Mouse (Mus musculus): ENCODE results near the gene Ccnb1. TPM values are rescaled to one million over a fixed set of nuclear protein-coding genes. Genes with fewer than 3 reads are reported as not detected.

Gene Ccnb1
- polyA plus RNA-seq, 1 experiment: 1.1 TPM

DNA sequence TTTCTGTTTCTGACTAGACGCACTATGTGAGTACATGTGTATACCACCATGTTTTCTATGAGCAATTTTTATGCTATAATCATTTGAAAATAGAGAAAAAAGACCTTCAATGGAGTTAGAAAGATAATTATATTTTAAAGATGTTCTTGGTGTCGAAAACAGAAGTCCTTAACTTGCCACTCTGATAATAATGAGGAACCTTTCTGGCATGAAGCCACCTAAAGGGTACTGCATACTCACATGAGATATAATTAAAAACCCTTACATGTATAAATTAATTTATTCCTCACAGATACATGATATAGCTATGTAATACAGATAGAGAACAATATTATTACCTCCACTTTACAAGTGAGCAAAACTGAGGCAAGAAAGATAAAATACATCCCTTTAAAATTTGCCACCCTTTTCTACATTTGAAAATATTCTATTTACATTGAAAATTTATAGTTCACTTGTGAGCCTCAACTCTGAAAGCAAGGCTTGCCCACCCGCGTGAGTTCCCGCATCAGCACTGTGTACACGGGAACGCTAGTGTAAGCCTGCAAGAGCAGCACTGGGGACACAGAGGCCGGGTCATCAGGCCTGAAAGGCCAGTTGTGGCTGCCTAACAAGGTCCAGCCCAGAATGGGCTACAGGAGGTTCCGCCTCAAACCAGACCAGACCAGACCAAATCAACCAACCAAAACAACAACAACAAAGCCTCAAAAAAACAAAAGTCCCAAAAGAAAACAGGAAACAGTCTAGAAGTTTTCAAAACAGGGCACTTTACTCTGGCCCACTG is 39.4 kb upstream of the Ccnb1 start:
- H3K27ac ChIP-seq (ENCODE audit: insufficient read depth, low read depth, low read length): peak overlapping the region; percentile 88
- no peaks in the 10 kb centered on the region for H3K27me3 ChIP-seq (replicated peaks; ENCODE audit: control insufficient read depth, insufficient read depth, low read length)
- TF ChIP-seq CTCF (conservative IDR thresholded peaks at IDR 0.05; ENCODE audit: insufficient read depth, insufficient read length, low read depth, low read length) (no peak), POLR2A (IDR thresholded peaks at IDR 0.05; ENCODE audit: low read depth, low read length) (no peak)
- 60% methylated on average over 9 of the region's 9 CpGs for WGBS
- DNase-seq: peak; percentile 69
- H3K36me3 ChIP-seq (ENCODE audit: control insufficient read depth, insufficient read depth, low read length): peaks cover 4% of the 10 kb centered on the region
- H3K4me1 ChIP-seq (ENCODE audit: control insufficient read depth, insufficient read depth, low read length): peaks cover 11% of the 10 kb centered on the region; the same call in 1 of the 2 replicates
- no peak overlapping the region for H3K4me3 ChIP-seq (ENCODE audit: insufficient read depth, low read depth, low read length)

DNA sequence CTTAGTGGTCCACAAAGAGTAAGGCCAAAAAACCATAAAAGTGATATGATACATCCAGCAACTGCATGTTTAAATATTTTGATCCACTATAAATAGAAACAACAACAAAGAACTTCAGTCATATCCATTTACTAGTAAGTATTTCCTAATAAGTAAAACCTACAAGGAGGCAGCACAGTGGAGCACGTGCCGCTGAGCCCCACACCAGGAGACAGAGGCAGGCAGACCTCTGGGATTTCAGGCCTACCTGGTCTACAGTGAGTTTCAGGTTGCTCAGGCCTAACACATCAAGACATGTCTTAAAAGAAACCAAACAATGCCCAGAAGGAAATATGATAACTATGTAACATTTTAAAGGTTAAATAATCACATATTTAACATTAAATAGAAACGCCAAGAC is 38.5 kb upstream of the Ccnb1 start:
- TF ChIP-seq CTCF (conservative IDR thresholded peaks at IDR 0.05; ENCODE audit: insufficient read depth, insufficient read length, low read depth, low read length) (no peak), POLR2A (IDR thresholded peaks at IDR 0.05; ENCODE audit: low read depth, low read length) (no peak)
- no peaks in the 10 kb centered on the region for H3K27me3 ChIP-seq (replicated peaks; ENCODE audit: control insufficient read depth, insufficient read depth, low read length)
- no peak overlapping the region for H3K4me3 ChIP-seq (ENCODE audit: insufficient read depth, low read depth, low read length)
- H3K36me3 ChIP-seq (ENCODE audit: control insufficient read depth, insufficient read depth, low read length): peaks cover 4% of the 10 kb centered on the region
- DNase-seq: no peak
- no peak overlapping the region for H3K27ac ChIP-seq (ENCODE audit: insufficient read depth, low read depth, low read length)
- 90% methylated on average over 3 of the region's 3 CpGs for WGBS
- H3K4me1 ChIP-seq (ENCODE audit: control insufficient read depth, insufficient read depth, low read length): peaks cover 11% of the 10 kb centered on the region; the same call in 1 of the 2 replicates

DNA sequence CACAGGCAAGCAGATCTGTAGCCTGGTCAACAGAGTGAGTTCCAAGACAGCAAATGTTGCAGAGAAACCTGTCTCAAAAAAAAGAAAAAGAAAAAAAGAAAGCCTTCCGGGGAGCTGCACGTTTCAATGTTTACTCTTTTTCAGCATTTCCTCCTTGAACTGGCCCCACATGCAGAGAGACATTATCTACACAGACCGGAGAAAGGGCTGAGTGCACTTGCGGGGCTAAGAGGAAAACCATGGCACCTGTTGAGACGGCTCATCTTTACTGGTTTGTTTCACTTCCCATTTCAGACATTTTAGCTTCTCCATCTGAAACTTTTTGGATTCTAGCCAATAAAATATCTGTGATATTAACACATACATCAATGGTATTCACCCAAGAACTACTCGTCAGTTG is 37.9 kb upstream of the Ccnb1 start:
- Histone ChIP-seq H3K4me3 (ENCODE audit: insufficient read depth, low read depth, low read length) (no peak overlapping the region), H3K4me1 (ENCODE audit: control insufficient read depth, insufficient read depth, low read length) (peaks cover 9% of the 10 kb centered on the region; the same call in 1 of the 2 replicates), H3K27me3 (replicated peaks; ENCODE audit: control insufficient read depth, insufficient read depth, low read length) (no peaks in the 10 kb centered on the region), H3K27ac (ENCODE audit: insufficient read depth, low read depth, low read length) (no peak overlapping the region), H3K36me3 (ENCODE audit: control insufficient read depth, insufficient read depth, low read length) (peaks cover 4% of the 10 kb centered on the region)
- no peak for DNase-seq
- TF ChIP-seq CTCF (conservative IDR thresholded peaks at IDR 0.05; ENCODE audit: insufficient read depth, insufficient read length, low read depth, low read length): no peak
- no peak for TF ChIP-seq POLR2A (IDR thresholded peaks at IDR 0.05; ENCODE audit: low read depth, low read length)
- 77% methylated on average over 6 of the region's 6 CpGs for WGBS

DNA sequence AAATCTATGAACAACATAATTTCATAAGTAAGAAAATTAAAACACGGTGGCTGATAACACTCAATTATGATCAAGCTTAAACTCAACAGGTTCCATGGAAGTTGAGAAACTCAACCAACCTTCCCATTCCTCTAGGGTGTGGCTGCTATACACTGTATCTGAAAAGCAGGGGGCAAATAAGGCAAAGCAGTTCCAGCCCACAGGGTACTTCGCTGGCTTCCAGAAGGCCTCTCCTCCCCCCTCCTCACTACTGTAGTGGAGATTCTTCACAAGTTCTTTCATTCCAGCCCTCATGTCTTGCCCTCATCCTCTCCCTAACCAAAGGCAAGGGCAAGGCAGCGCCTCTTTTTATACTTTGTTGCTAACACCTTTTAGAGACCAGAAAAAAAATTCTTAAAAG is 37.5 kb upstream of the Ccnb1 start:
- Histone ChIP-seq H3K27me3 (replicated peaks; ENCODE audit: control insufficient read depth, insufficient read depth, low read length) (no peaks in the 10 kb centered on the region), H3K4me3 (ENCODE audit: insufficient read depth, low read depth, low read length) (no peak overlapping the region), H3K36me3 (ENCODE audit: control insufficient read depth, insufficient read depth, low read length) (peaks cover 4% of the 10 kb centered on the region), H3K27ac (ENCODE audit: insufficient read depth, low read depth, low read length) (no peak overlapping the region), H3K4me1 (ENCODE audit: control insufficient read depth, insufficient read depth, low read length) (peaks cover 9% of the 10 kb centered on the region; the same call in 1 of the 2 replicates)
- no peak for DNase-seq
- no peak for TF ChIP-seq POLR2A (IDR thresholded peaks at IDR 0.05; ENCODE audit: low read depth, low read length)
- TF ChIP-seq CTCF (conservative IDR thresholded peaks at IDR 0.05; ENCODE audit: insufficient read depth, insufficient read length, low read depth, low read length): no peak
- WGBS: 93% methylated on average over 3 of the region's 3 CpGs

DNA sequence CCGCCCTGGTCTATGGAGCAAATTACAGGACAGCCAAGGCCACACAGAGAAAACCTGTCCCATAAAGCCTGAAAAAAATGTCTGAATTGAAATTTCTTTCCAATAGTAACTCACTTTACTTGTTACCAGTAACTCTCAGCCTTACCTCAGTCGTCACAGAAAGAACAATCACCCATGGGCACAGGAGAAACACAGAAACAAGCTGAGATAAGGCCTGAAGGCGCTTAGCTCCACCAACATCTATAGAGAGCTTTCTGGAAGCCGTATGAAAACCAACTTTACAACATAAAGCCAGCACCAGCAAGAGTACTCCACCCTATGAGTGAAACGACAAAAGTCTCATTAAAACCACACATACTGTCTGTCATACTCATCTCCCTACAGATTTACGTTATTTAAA is 28.1 kb upstream of the Ccnb1 start:
- DNase-seq: no peak
- TF ChIP-seq CTCF (conservative IDR thresholded peaks at IDR 0.05; ENCODE audit: insufficient read depth, insufficient read length, low read depth, low read length) (no peak), POLR2A (IDR thresholded peaks at IDR 0.05; ENCODE audit: low read depth, low read length) (no peak)
- H3K27ac ChIP-seq (ENCODE audit: insufficient read depth, low read depth, low read length): no peak overlapping the region
- H3K4me3 ChIP-seq (ENCODE audit: insufficient read depth, low read depth, low read length): no peak overlapping the region
- WGBS: 88% methylated on average over 6 of the region's 6 CpGs
- no peaks in the 10 kb centered on the region for H3K4me1 ChIP-seq (ENCODE audit: control insufficient read depth, insufficient read depth, low read length)
- no peaks in the 10 kb centered on the region for H3K27me3 ChIP-seq (replicated peaks; ENCODE audit: control insufficient read depth, insufficient read depth, low read length)
- peaks cover 9% of the 10 kb centered on the region for H3K36me3 ChIP-seq (ENCODE audit: control insufficient read depth, insufficient read depth, low read length)

DNA sequence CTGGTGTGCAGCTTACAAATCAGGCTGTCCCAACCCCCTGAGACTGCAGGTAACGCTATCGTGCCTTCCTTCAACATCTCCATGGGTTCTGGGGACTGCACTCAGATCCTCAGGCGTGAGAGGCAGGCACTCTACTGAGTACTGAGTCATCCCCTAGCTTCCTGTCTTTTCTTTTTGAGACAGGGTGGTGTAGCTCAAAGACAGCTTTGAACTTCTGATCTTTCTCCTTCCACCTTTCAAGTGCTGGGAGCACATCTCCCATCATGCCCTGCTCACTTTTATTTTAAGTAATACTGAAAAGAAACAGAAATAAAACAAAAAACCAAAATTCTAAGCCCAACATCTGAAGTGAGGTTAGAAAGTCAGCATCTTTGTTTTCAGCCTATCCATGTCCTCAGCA is 19.4 kb upstream of the Ccnb1 start:
- Histone ChIP-seq H3K4me3 (ENCODE audit: insufficient read depth, low read depth, low read length) (no peak overlapping the region), H3K27me3 (replicated peaks; ENCODE audit: control insufficient read depth, insufficient read depth, low read length) (no peaks in the 10 kb centered on the region), H3K36me3 (ENCODE audit: control insufficient read depth, insufficient read depth, low read length) (peaks cover 23% of the 10 kb centered on the region), H3K27ac (ENCODE audit: insufficient read depth, low read depth, low read length) (no peak overlapping the region), H3K4me1 (ENCODE audit: control insufficient read depth, insufficient read depth, low read length) (no peaks in the 10 kb centered on the region)
- WGBS: 96% methylated on average over 3 of the region's 3 CpGs
- no peak for DNase-seq
- TF ChIP-seq POLR2A (IDR thresholded peaks at IDR 0.05; ENCODE audit: low read depth, low read length) (no peak), CTCF (conservative IDR thresholded peaks at IDR 0.05; ENCODE audit: insufficient read depth, insufficient read length, low read depth, low read length) (no peak)

DNA sequence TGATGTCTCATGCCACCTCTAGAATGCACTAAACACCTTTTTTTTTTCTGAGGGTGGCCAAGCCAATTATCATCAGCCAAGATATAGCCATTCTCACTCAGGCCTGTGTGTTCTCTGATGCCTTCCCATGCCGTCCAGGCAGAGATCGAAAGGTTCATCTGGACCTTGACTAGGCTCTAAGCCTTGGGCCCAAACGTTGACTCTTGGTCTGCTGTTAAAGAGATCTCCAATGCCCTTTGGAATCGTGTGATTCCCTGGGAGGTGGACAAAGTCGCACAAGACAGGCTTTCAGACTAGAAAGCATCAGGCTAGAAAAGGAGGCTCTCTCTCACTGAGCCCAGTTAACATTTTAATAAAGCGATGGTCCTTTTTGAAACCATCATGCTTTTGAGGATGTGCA is 10.8 kb upstream of the Ccnb1 start:
- Histone ChIP-seq H3K27ac (ENCODE audit: insufficient read depth, low read depth, low read length) (no peak overlapping the region), H3K27me3 (replicated peaks; ENCODE audit: control insufficient read depth, insufficient read depth, low read length) (no peaks in the 10 kb centered on the region), H3K36me3 (ENCODE audit: control insufficient read depth, insufficient read depth, low read length) (peaks cover 1% of the 10 kb centered on the region), H3K4me1 (ENCODE audit: control insufficient read depth, insufficient read depth, low read length) (no peaks in the 10 kb centered on the region; the same call in 1 of the 2 replicates), H3K4me3 (ENCODE audit: insufficient read depth, low read depth, low read length) (no peak overlapping the region)
- peak; percentile 55 for DNase-seq
- WGBS: 67% methylated on average over 6 of the region's 6 CpGs
- no peak for TF ChIP-seq POLR2A (IDR thresholded peaks at IDR 0.05; ENCODE audit: low read depth, low read length)
- TF ChIP-seq CTCF (conservative IDR thresholded peaks at IDR 0.05; ENCODE audit: insufficient read depth, insufficient read length, low read depth, low read length): no peak
